Mouse (Mus musculus) MEL (cell line): ENCODE measurements at regions not wholly inside any gene's neighbourhood (a gene's known extent, or its start where the extent isn't known, plus 50 kb on each side); places are given as distances from the start of the nearest gene placed in this dataset.

Source experiments
- DNase-seq: peaks from one replicate; pipeline ENCODE4 v3.0.0; 2011; ENCODE audit warnings: low read depth, low spot score
- H3K27ac ChIP-seq: 2 replicates; pipeline ENCODE4 v1.5.1; 2012; ENCODE audit warnings: low read depth, mild to moderate bottlenecking, control low read depth, low read length, moderate library complexity; ENCODE audit not compliant: control insufficient read depth
- H3K27me3 ChIP-seq, 2 experiments: fragments of 150-350 bp in 1 of 2; sonication (generic) in 1 of 2; 2 replicates each; pipeline ENCODE4 v1.6.1; 2012; ENCODE audit warnings: low read length in 2 of 2, mild to moderate bottlenecking in 2 of 2, improper control_type of control experiment in 1 of 2, moderate library complexity in 1 of 2; ENCODE audit not compliant: insufficient read depth in 2 of 2, control insufficient read depth in 1 of 2
- H3K36me3 ChIP-seq, 2 experiments: 2 replicates each; pipeline ENCODE4 v1.6.1; 2012 to 2014; ENCODE audit warnings: low read length in 2 of 2, improper control_type of control experiment in 1 of 2, inconsistent platforms in 1 of 2, mild to moderate bottlenecking in 1 of 2; ENCODE audit not compliant: insufficient read depth in 2 of 2, control insufficient read depth in 1 of 2
- H3K4me1 ChIP-seq, 2 experiments: fragments of 150-350 bp in 1 of 2; sonication (generic) in 1 of 2; 2 replicates each; pipeline ENCODE4 v1.6.1; 2012; ENCODE audit warnings: low read length in 2 of 2, improper control_type of control experiment in 1 of 2, mild to moderate bottlenecking in 1 of 2; ENCODE audit not compliant: insufficient read depth in 2 of 2, control insufficient read depth in 1 of 2
- H3K4me3 ChIP-seq, 2 experiments: fragments of 150-350 bp in 1 of 2; sonication (generic) in 1 of 2; 2 replicates each; pipeline ENCODE4 v1.5.1; 2012; ENCODE audit warnings: low read depth in 2 of 2, low read length in 2 of 2, mild to moderate bottlenecking in 2 of 2, moderate library complexity in 2 of 2, control low read depth in 1 of 2, improper control_type of control experiment in 1 of 2; ENCODE audit not compliant: control insufficient read depth in 1 of 2, insufficient read depth in 1 of 2
- H3K79me2 ChIP-seq: 2 replicates; pipeline ENCODE4 v1.6.1; 2012; ENCODE audit warnings: mild to moderate bottlenecking, low read length, moderate library complexity; ENCODE audit not compliant: control insufficient read depth, poor library complexity, insufficient read depth
- H3K9ac ChIP-seq: 2 replicates; pipeline ENCODE4 v1.6.1; 2012; ENCODE audit warnings: low read depth, mild to moderate bottlenecking, control low read depth, low read length, moderate library complexity; ENCODE audit not compliant: control insufficient read depth, poor library complexity, severe bottlenecking
- H3K9me3 ChIP-seq: fragments of 150-350 bp; sonication (generic); replicated peaks from 2 replicates; pipeline ENCODE4 v1.6.1; 2012; ENCODE audit warnings: mild to moderate bottlenecking, low read length, improper control_type of control experiment, moderate library complexity; ENCODE audit not compliant: insufficient read depth
- CHD1 ChIP-seq: IDR thresholded peaks from 2 replicates; pipeline ENCODE4 v1.6.1; 2012; ENCODE audit warnings: low read depth, mild to moderate bottlenecking, inconsistent platforms, low read length, improper control_type of control experiment
- CHD2 ChIP-seq: IDR thresholded peaks from 2 replicates; pipeline ENCODE4 v1.6.1; 2011; ENCODE audit warnings: low read length, improper control_type of control experiment
- CTCF ChIP-seq, 3 experiments: IDR thresholded peaks in 2 of 3; conservative IDR thresholded peaks in 1 of 3; 2 replicates each; pipeline ENCODE4 v1.5.1; 2011 to 2012; ENCODE audit warnings: low read length in 3 of 3, low read depth in 2 of 3, mild to moderate bottlenecking in 2 of 3, improper control_type of control experiment in 1 of 3, inconsistent platforms in 1 of 3, mixed read lengths in 1 of 3, moderate library complexity in 1 of 3; ENCODE audit not compliant: control insufficient read depth in 1 of 3, insufficient read depth in 1 of 3, poor library complexity in 1 of 3, severe bottlenecking in 1 of 3
- E2F4 ChIP-seq: IDR thresholded peaks from 2 replicates; pipeline ENCODE4 v1.6.1; 2011; ENCODE audit warnings: low read depth, low read length, improper control_type of control experiment, borderline replicate concordance
- EP300 ChIP-seq, 2 experiments: IDR thresholded peaks; 2 replicates each; pipeline ENCODE4 v1.6.1; 2011; ENCODE audit warnings: improper control_type of control experiment in 2 of 2, low read length in 2 of 2, low read depth in 1 of 2, mild to moderate bottlenecking in 1 of 2
- JUND ChIP-seq: IDR thresholded peaks from 2 replicates; pipeline ENCODE4 v1.6.1; 2011; ENCODE audit warnings: low read depth, mild to moderate bottlenecking, improper control_type of control experiment, low read length
- MAFK ChIP-seq: IDR thresholded peaks from 2 replicates; pipeline ENCODE4 v1.6.1; 2011; ENCODE audit warnings: low read depth, mild to moderate bottlenecking, low read length, improper control_type of control experiment, borderline replicate concordance
- MAX ChIP-seq: IDR thresholded peaks from 2 replicates; pipeline ENCODE4 v1.6.1; 2011; ENCODE audit warnings: low read length, improper control_type of control experiment
- MAZ ChIP-seq: IDR thresholded peaks from 2 replicates; pipeline ENCODE4 v1.6.1; 2012; ENCODE audit warnings: low read depth, mild to moderate bottlenecking, inconsistent platforms, low read length, improper control_type of control experiment
- MYB ChIP-seq: IDR thresholded peaks from 2 replicates; pipeline ENCODE4 v1.6.1; 2011; ENCODE audit warnings: mild to moderate bottlenecking, low read depth, low read length, improper control_type of control experiment
- MYC ChIP-seq: IDR thresholded peaks from 2 replicates; pipeline ENCODE4 v1.6.1; 2011; ENCODE audit warnings: low read depth, mild to moderate bottlenecking, low read length, improper control_type of control experiment, moderate library complexity
- NELFE ChIP-seq: IDR thresholded peaks from 2 replicates; pipeline ENCODE4 v1.6.1; 2011; ENCODE audit warnings: low read depth, low read length, improper control_type of control experiment
- POLR2A ChIP-seq, 2 experiments: IDR thresholded peaks; 2 replicates each; pipeline ENCODE4 v1.6.1; 2011 to 2012; ENCODE audit warnings: low read length in 2 of 2, mild to moderate bottlenecking in 2 of 2, control low read depth in 1 of 2, improper control_type of control experiment in 1 of 2, low read depth in 1 of 2, moderate library complexity in 1 of 2; ENCODE audit not compliant: control insufficient read depth in 1 of 2, insufficient read depth in 1 of 2, poor library complexity in 1 of 2
- POLR2AphosphoS2 ChIP-seq: IDR thresholded peaks from 2 replicates; pipeline ENCODE4 v1.6.1; 2011; ENCODE audit warnings: low read length, improper control_type of control experiment
- RAD21 ChIP-seq: IDR thresholded peaks from 2 replicates; pipeline ENCODE4 v1.6.1; 2011; ENCODE audit warnings: mild to moderate bottlenecking, low read depth, low read length, improper control_type of control experiment
- SMC3 ChIP-seq: IDR thresholded peaks from 2 replicates; pipeline ENCODE4 v1.6.1; 2011; ENCODE audit warnings: low read depth, low read length, improper control_type of control experiment
- TBP ChIP-seq: IDR thresholded peaks from 2 replicates; pipeline ENCODE4 v1.8.0; 2011; ENCODE audit warnings: low read depth, low read length, improper control_type of control experiment
- TCF12 ChIP-seq: IDR thresholded peaks from 2 replicates; pipeline ENCODE4 v1.6.1; 2014; ENCODE audit warnings: low read depth, mild to moderate bottlenecking, inconsistent platforms, low read length, improper control_type of control experiment, moderate library complexity
- UBTF ChIP-seq: IDR thresholded peaks from 2 replicates; pipeline ENCODE4 v1.6.1; 2012; ENCODE audit warnings: low read depth, mild to moderate bottlenecking, inconsistent platforms, low read length, improper control_type of control experiment, moderate library complexity, borderline replicate concordance; ENCODE audit not compliant: insufficient read depth
- USF1 ChIP-seq: IDR thresholded peaks from 2 replicates; pipeline ENCODE4 v1.6.1; 2014; ENCODE audit warnings: low read depth, mild to moderate bottlenecking, inconsistent platforms, low read length, improper control_type of control experiment, moderate library complexity
- USF2 ChIP-seq, 2 experiments: IDR thresholded peaks; 2 replicates each; pipeline ENCODE4 v1.6.1; 2011 to 2012; ENCODE audit warnings: improper control_type of control experiment in 2 of 2, low read length in 2 of 2, borderline replicate concordance in 1 of 2, inconsistent platforms in 1 of 2, low read depth in 1 of 2, mild to moderate bottlenecking in 1 of 2; ENCODE audit not compliant: insufficient read depth in 1 of 2
- ZNF384 ChIP-seq: IDR thresholded peaks from 2 replicates; pipeline ENCODE4 v1.6.1; 2012; ENCODE audit warnings: low read depth, mild to moderate bottlenecking, inconsistent platforms, low read length, improper control_type of control experiment

DNA sequence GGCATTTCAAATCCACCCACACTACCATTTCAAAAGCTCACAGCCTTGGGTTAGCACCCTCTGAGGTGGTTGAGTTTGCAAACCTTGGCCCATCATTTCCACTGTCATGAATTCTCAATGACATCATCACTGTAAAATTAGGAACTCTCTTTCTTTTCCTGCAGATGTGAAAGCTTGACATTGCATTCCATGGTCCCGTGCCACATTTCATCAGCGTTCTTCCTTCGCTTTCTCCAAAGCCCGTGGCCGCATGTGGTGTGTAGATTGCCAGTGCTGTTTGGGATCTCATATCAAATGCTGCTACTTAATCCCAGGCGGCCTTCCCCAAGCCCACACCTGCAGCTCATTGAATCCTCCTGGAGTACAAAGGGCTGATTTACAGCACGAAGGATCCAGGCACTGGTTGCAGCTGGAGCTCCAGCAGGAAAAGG is 231.1 kb upstream of the Osr1 start:
- Histone ChIP-seq H3K27me3 (no peaks in the 10 kb centered on the region), H3K36me3 (no peaks in the 10 kb centered on the region), H3K4me3 (no peak overlapping the region), H3K9ac (no peak overlapping the region), H3K79me2 (no peaks in the 10 kb centered on the region), H3K27ac (no peak overlapping the region), H3K9me3 (no peaks in the 10 kb centered on the region), H3K4me1 (no peaks in the 10 kb centered on the region)
- TF ChIP-seq MAX (no peak), MYB (no peak), TCF12 (no peak), TBP (no peak), UBTF (no peak)
- DNase-seq: no peak

DNA sequence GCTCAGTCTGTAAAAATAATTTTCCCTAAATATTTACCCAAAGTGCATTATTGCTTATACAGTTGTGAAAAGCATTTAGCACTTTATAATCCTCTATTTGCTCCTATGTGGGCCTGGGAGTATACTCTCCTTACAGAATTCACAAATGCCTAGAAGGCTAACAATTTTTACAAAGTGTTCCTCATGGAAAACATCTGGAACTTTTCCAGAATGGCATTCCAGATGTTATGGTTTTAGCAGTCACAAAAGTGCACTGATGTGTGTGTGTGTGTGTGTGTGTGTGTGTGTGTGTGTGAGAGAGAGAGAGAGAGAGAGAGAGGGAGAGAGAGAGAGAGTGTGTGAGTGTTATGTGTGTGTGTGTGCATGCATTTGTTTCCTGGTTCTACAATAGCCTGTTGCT is 229.1 kb upstream of the Osr1 start:
- Histone ChIP-seq H3K36me3 (no peaks in the 10 kb centered on the region), H3K4me1 (no peaks in the 10 kb centered on the region), H3K27ac (no peak overlapping the region), H3K4me3 (no peak overlapping the region), H3K27me3 (no peaks in the 10 kb centered on the region), H3K9me3 (no peaks in the 10 kb centered on the region), H3K9ac (no peak overlapping the region), H3K79me2 (no peaks in the 10 kb centered on the region)
- TF ChIP-seq CTCF (IDR thresholded peaks at IDR 0.05 in 2 of 3, conservative IDR thresholded peaks at IDR 0.05 in 1 of 3; ENCODE audit: control insufficient read depth in 1 of 3, insufficient read depth in 1 of 3, low read depth in 2 of 3, low read length in 3 of 3, poor library complexity in 1 of 3, severe bottlenecking in 1 of 3) (no peak), SMC3 (no peak), NELFE (no peak), MAZ (no peak), MAFK (no peak), RAD21 (no peak), POLR2A (IDR thresholded peaks at IDR 0.05; ENCODE audit: control insufficient read depth in 1 of 2, insufficient read depth in 1 of 2, low read depth in 1 of 2, low read length in 2 of 2, poor library complexity in 1 of 2) (no peak), JUND (no peak), MYC (no peak), CHD1 (no peak), TBP (no peak), ZNF384 (no peak), USF1 (no peak), POLR2AphosphoS2 (no peak), EP300 (IDR thresholded peaks at IDR 0.05; ENCODE audit: low read depth in 1 of 2, low read length in 2 of 2) (no peak), TCF12 (no peak), MAX (no peak), CHD2 (no peak), USF2 (IDR thresholded peaks at IDR 0.05; ENCODE audit: borderline replicate concordance in 1 of 2, insufficient read depth in 1 of 2, low read depth in 1 of 2, low read length in 2 of 2) (no peak), E2F4 (no peak)
- DNase-seq: no peak
